Mouse (Mus musculus) G1E-ER4 (cell line): ENCODE results near the gene Mrpl20. TPM values are rescaled to one million over a fixed set of nuclear protein-coding genes. Genes with fewer than 3 reads are reported as not detected.

Source experiments
- GATA1 ChIP-seq: IDR thresholded peaks from one replicate; pipeline ENCODE4 v1.8.0; 2012; ENCODE audit warnings: low read length, inconsistent platforms
- polyA plus RNA-seq: library from polyadenylated mRNA; stranded (reverse); fragments of >175 nt; gene quantifications from 2 replicates; pipeline ENCODE4 v1.2.3, GENCODE M21; 2012

Mrpl20 gene
- polyA plus RNA-seq, 1 experiment = 21.2 TPM

- TF ChIP-seq GATA1 = no peak
Observed at GRCm38 (mm10) chr4:155802075-155802474, 603 bp upstream of the Mrpl20 start.

GRCm38 (mm10) chr4:155803340-155804041 is 813 bp downstream of the Mrpl20 start:
- TF ChIP-seq GATA1 = no peak

- TF ChIP-seq GATA1 = no peak
Observed at GRCm38 (mm10) chr4:155807841-155808240, 5.2 kb downstream of the Mrpl20 start.

GRCm38 (mm10) chr4:155811929-155812664 is 9.4 kb downstream of the Mrpl20 start, which contains the start of gene Ccnl2:
Gene Ccnl2, plus strand, starts transcription at chr4:155812489.
- TF ChIP-seq GATA1 = no peak

- TF ChIP-seq GATA1 = no peak
Observed at GRCm38 (mm10) chr4:155812665-155813181, 10.0 kb downstream of the Mrpl20 start.

- no peak for TF ChIP-seq GATA1
Observed at GRCm38 (mm10) chr4:155817533-155817932, 14.9 kb downstream of the Mrpl20 start.

GRCm38 (mm10) chr4:155821025-155821424 is 18.3 kb downstream of the Mrpl20 start:
- TF ChIP-seq GATA1 = no peak

- no peak for TF ChIP-seq GATA1
Observed at GRCm38 (mm10) chr4:155823443-155823842, 20.8 kb downstream of the Mrpl20 start.

- TF ChIP-seq GATA1 = no peak
Observed at GRCm38 (mm10) chr4:155829866-155830265, 27.2 kb downstream of the Mrpl20 start.

- TF ChIP-seq GATA1 = no peak
Observed at GRCm38 (mm10) chr4:155830596-155830995, 27.9 kb downstream of the Mrpl20 start.

- TF ChIP-seq GATA1 = no peak
Observed at GRCm38 (mm10) chr4:155831205-155831766, 28.6 kb downstream of the Mrpl20 start, which contains the start of gene Aurkaip1. Gene Aurkaip1, plus strand, starts transcription at chr4:155831272.

- TF ChIP-seq GATA1 = no peak
Observed at GRCm38 (mm10) chr4:155831831-155832230, 29.2 kb downstream of the Mrpl20 start.

GRCm38 (mm10) chr4:155832321-155832720 is 29.6 kb downstream of the Mrpl20 start:
- no peak for TF ChIP-seq GATA1

GRCm38 (mm10) chr4:155833234-155833633 is 30.6 kb downstream of the Mrpl20 start:
- TF ChIP-seq GATA1 = no peak

GRCm38 (mm10) chr4:155833836-155834235 is 31.2 kb downstream of the Mrpl20 start:
- no peak for TF ChIP-seq GATA1

- TF ChIP-seq GATA1 = no peak
Observed at GRCm38 (mm10) chr4:155837404-155838010, 34.8 kb downstream of the Mrpl20 start.
